Mouse (Mus musculus): Measurements from ENCODE around the gene Olfr351.

Olfr351 gene

DNA sequence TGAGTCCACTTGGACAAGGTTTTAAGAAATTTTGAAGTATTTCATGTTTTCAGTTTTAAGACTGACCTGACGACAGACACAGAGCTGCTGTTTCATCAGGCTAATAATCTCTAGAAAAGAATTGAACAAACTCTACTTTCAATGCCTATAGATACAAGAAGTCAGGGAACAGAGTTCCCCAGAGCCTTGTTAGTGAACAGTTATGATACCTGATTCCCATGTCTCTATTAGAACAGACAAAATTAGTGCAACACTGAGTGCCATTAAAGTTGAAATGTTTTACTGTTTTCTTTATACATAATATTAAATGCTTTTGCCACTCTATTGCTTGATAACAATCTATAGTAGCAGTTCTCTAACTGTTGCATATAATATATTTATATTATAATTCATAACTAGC is at the start of gene Olfr351:
Gene Olfr351, minus strand, starts transcription at position 101 of the 400 bp plus-strand sequence.
- DNase-seq (ENCODE audit: low spot score in 2 of 2) = no peak

DNA sequence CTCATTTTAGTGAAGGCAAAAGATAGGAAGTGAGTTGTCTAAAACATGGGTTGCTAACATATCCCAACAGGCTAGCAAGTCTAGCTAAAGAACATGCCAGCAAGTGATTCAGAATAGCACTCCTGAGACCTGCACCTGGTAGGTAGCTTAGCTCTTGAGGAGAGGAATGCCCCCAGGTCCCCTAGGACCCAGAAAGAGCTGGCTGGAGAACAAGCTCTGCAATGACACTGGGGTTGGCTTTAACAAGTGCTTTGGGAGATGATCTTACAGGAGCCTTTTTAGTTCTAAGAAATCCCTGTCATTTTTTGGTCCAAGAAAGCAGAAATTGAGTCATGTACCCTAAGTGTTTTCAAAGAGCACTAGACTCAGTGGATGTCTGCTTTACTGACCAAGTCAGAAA is 42.9 kb upstream of the Olfr351 start, which contains the start of gene Olfr354:
Gene Olfr354, plus strand, starts transcription at position 301 of the 400 bp plus-strand sequence.
- no peak for DNase-seq (ENCODE audit: low spot score in 2 of 2)

DNA sequence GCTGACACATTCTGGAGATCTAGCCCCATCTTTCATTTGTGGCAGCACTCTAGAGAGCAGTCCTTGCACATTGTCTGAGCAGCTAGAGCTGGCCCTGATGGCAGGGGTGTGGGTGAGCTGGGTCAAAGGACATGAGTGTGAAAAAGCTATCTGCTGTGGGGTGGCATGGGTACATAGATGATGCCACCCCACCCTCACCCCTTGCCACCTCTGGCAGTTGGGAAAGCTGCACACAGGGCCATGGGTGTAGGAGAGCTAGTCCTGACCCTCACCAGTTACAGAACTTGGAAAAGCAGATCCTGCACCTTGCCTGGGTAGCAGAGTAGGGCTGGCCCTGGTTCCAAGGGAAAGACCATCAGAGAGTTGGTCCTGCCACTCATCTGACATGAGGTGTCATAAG is 34.7 kb upstream of the Olfr351 start:
- no peak for DNase-seq (ENCODE audit: low spot score in 2 of 2)

DNA sequence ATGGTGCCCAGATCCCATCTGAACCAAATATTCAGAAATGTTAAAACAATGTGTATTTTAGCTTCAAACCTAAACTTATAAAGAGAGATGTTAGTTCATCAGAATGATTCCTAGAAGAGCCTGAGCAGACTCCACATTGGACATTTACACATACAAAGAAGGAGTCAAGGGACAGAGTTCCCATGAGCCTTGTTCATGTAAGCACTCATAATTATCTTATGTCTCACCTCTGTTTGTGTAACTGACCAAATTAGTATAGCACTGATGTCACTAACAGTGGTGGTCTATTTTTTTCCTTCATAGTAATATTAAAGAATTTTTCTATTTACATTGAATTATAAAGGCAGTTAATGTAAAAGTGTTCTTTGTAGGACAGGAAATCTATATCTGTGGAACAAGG is 30.4 kb upstream of the Olfr351 start, which contains the start of gene Olfr353:
Gene Olfr353, minus strand, starts transcription at position 101 of the 400 bp plus-strand sequence.
- DNase-seq (ENCODE audit: low spot score in 2 of 2) = no peak

DNA sequence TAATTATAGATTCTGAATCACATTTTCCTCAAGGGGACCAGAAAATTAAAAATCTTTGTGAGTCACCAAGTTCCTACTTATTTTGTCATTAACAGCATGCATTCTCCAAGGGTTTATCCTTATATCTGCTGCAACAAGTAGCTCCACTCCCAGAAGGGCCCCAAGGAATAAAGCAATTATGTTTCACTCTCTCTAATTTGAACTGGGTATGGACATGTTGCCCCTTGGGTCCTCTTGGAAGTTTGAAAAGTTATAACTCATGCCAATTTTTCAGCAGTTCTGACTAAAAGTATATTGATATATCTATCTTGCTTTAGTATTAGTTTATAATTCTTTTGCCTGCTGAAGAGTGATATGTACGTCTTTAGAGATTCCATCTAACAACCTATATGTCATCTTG is 5.7 kb upstream of the Olfr351 start, which contains the start of gene Olfr352:
Gene Olfr352, plus strand, starts transcription at position 301 of the 400 bp plus-strand sequence.
- no peak for DNase-seq (ENCODE audit: low spot score in 2 of 2)

DNA sequence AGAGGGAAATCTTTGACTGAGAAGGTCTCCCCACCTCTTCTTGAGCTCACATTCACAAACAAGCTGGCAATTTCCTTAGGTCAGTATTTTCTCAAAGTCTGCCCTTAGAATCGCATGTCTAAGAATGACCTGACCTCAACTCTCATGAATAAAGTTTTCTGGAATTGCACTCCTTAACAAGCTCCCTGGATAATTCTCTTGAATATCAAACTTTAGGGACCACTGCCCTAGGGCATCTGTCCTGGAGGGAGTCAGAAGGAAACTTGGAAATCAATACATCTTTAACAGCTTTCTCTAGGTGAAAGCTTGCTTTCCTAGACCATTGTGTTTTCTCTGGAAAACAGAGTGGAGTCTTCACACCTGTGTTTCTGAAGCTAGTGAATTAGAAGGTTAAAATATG is 16.4 kb downstream of the Olfr351 start, which contains the start of gene Olfr350:
Gene Olfr350, plus strand, starts transcription at position 301 of the 400 bp plus-strand sequence.
- DNase-seq (ENCODE audit: low spot score in 2 of 2) = no peak

DNA sequence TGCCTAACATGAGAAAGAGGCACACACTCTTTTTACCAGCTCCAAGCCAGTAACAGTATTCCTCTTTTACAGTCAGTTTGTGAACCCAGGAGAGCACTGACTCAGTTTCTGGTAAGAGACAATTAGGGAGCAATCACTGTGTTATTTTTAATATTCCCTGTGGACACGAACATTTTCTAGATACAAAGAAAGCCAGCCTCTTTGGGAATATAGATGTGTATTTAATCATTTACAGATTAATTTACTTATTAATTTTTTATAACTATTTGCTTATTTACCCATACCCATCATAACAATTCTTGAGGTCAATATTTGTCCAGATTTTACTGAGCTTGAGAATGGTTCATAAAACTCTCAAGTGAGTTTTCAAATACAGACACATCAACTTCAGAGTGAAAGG is 45.5 kb downstream of the Olfr351 start, which contains the start of gene Olfr3:
Gene Olfr3, minus strand, starts transcription at position 101 of the 400 bp plus-strand sequence.
- no peak for DNase-seq (ENCODE audit: low spot score in 2 of 2)
